Mouse (Mus musculus) c-Kit-negative CD71-positive TER-119-positive erythroid progenitor cells, embryonic 14.5 days (primary cell): ENCODE results near the gene Pip5k1a.
"Not testable (repeated sequence)": the region's sequence is repeated elsewhere in the genome, so short reads cannot be mapped to it uniquely, and the experiment has no call there.

Source experiments
- DNase-seq: peaks from one replicate; pipeline ENCODE4 v3.0.0-alpha.2; 2013; ENCODE audit warnings: low read depth, low spot score

Pip5k1a gene

GRCm38 (mm10) chr3:95042166-95042837, 64.4 kb downstream of the Pip5k1a start, which contains the start of gene Psmd4:
Gene Psmd4, minus strand, starts transcription at chr3:95042614.
- DNase-seq: peak; percentile 95

- no peak for DNase-seq
Observed at GRCm38 (mm10) chr3:95041625-95042024, 65.1 kb downstream of the Pip5k1a start.

GRCm38 (mm10) chr3:95029953-95030352, 76.8 kb downstream of the Pip5k1a start:
- DNase-seq: no peak

GRCm38 (mm10) chr3:95029291-95029827, 77.4 kb downstream of the Pip5k1a start:
- not testable (repeated sequence) for DNase-seq

- no peak for DNase-seq
Observed at GRCm38 (mm10) chr3:95028603-95029002, 78.1 kb downstream of the Pip5k1a start.

GRCm38 (mm10) chr3:95027701-95028100, 79.0 kb downstream of the Pip5k1a start:
- DNase-seq: no peak

GRCm38 (mm10) chr3:95027057-95027645, 79.6 kb downstream of the Pip5k1a start:
- no peak for DNase-seq

GRCm38 (mm10) chr3:95025202-95025601, 81.5 kb downstream of the Pip5k1a start:
- DNase-seq: no peak

- DNase-seq: no peak
Observed at GRCm38 (mm10) chr3:95024551-95024950, 82.2 kb downstream of the Pip5k1a start.

- DNase-seq: not testable (repeated sequence)
Observed at GRCm38 (mm10) chr3:95020956-95021355, 85.8 kb downstream of the Pip5k1a start.

- DNase-seq: no peak
Observed at GRCm38 (mm10) chr3:95018741-95019140, 88.0 kb downstream of the Pip5k1a start.

- no peak for DNase-seq
Observed at GRCm38 (mm10) chr3:95016532-95017056, 90.1 kb downstream of the Pip5k1a start.

- peak; percentile 92 for DNase-seq
Observed at GRCm38 (mm10) chr3:95015891-95016531, 90.7 kb downstream of the Pip5k1a start.

GRCm38 (mm10) chr3:95015337-95015872, 91.3 kb downstream of the Pip5k1a start, which contains the start of gene Zfp687:
Gene Zfp687, minus strand, starts transcription at chr3:95015448.
- peak; percentile 100 for DNase-seq

- peak; percentile 30 for DNase-seq
Observed at GRCm38 (mm10) chr3:95014428-95015151, 92.1 kb downstream of the Pip5k1a start.

- DNase-seq: no peak
Observed at GRCm38 (mm10) chr3:95013699-95014427, 92.9 kb downstream of the Pip5k1a start.

- no peak for DNase-seq
Observed at GRCm38 (mm10) chr3:95012982-95013381, 93.7 kb downstream of the Pip5k1a start.

GRCm38 (mm10) chr3:95010396-95010795, 96.3 kb downstream of the Pip5k1a start:
- no peak for DNase-seq
